Mouse (Mus musculus) spleen, adult 10 weeks (tissue): ENCODE results near the gene Mrpl50. TPM values are rescaled to one million over a fixed set of nuclear protein-coding genes. Genes with fewer than 3 reads are reported as not detected.

Experiments
- polyA plus RNA-seq: library from polyadenylated mRNA; stranded (reverse); fragments of 350-450 nt; fragmentation: Illumina TruSeq; extraction: RNeasy Lipid Tissue Mini Kit (QIAGEN cat#74804); gene quantifications from one replicate; pipeline ENCODE4 v1.2.3, GENCODE M21; 2015; ENCODE audit warnings: low replicate concordance; ENCODE audit not compliant: insufficient read depth

Gene Mrpl50
- polyA plus RNA-seq, result 33.0 TPM

DNA sequence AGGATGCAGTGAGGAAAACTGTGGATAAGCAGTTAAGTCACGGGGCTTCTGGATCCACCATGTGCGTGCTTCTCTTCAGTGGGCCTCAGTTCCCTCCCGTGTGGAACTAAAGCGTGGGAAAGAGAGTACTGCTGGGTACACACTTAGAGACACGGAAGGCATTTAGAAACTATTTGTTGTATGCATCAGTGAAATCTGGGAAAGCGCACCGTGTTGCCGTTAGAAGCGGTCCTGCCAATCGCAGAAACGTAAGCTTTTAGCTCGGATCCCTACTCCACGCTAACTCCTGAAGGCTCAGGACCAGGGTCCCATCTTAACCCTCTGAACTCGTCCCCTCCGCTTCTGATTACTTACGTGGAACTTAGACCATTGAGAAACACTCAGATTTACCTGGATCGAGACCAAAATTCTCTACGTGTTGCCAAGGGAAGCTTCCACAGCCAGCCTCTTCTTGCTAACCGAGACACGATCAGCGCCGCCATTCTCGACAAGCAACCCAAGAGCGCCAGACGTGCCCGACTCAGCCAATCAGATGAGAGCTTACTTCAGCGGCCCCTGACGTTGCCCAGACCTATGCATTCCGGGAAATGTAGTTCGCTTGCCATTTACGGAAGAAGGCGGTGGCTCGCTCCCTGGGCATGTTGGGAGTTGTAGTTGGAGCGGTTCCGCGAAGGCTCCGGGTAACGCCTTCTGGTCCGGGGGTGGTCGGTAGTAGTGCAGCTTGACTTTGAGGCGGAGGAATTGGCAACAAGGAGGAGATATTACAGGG lies at the start of gene Mrpl50, which contains the start of gene Zfp189:
TSS of gene Mrpl50 (minus strand) at position 522 of the 769 bp plus-strand sequence.
TSS of gene Zfp189 (plus strand) at position 605 of the 769 bp plus-strand sequence.

DNA sequence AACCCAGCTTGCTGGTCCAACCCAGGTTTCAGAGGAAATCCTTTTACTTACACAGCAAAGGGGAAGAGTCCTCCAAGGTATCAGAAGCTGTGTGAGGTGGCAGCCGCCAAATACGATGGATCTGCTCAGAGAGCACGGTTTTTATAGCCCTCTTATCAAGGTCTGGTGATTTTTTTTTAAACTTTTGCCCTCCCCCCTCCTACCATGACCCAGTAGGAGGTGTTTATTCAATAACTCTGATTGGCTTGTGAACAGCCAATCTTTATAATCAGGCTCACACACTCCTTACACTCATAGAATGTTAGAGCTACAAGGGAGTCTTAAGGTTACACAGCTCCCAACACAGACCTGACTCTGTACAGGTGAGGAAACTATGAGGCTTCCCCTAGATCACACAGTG lies 28.5 kb upstream of the Mrpl50 start, which contains the start of gene Aldob:
TSS of gene Aldob (minus strand) at position 164 of the 400 bp plus-strand sequence.

DNA sequence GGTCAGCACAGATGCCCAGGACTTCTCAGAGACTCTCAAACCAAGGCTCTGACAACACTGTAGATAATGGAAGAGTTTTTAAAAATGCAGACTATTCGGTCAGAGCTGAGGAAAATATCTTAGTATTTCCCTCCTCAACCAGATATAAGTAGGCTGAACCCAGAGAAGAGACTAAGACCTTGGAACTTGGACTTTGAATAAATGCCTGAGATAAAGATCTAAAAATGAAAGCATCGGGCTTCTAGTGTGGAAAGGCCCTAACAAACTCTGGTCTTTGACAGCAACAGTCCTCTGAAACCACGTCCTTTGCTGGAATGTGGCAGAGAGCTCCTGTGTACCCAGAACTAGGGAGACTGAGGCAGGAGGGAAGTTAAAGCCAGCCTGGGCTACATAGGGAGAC lies 14.5 kb downstream of the Mrpl50 start, which contains the start of gene Baat:
TSS of gene Baat (minus strand) at position 172 of the 400 bp plus-strand sequence.

GRCm38 (mm10) chr4:49473435-49474100 lies 47.3 kb downstream of the Mrpl50 start, which contains the start of gene Acnat1:
Gene Acnat1 (minus strand): TSS chr4:49473912.

Other genes starting within 250 kb of the Mrpl50 start
- gene Acnat2, start 112.9 kb downstream of the Mrpl50 start, polyA plus RNA-seq, result not detected
- gene Acnat1, start 47.2 kb downstream of the Mrpl50 start, polyA plus RNA-seq, result not detected
- gene Baat, start 14.5 kb downstream of the Mrpl50 start, polyA plus RNA-seq, result 0.19 TPM
- gene Zfp189, start 83 bp upstream of the Mrpl50 start, polyA plus RNA-seq, result 7.5 TPM
- gene Aldob, start 28.5 kb upstream of the Mrpl50 start, polyA plus RNA-seq, result 0.15 TPM
- gene Tmem246, start 76.8 kb upstream of the Mrpl50 start, polyA plus RNA-seq, result 1.7 TPM
- 116 TPM for gene Rnf20, start 110.9 kb upstream of the Mrpl50 start, polyA plus RNA-seq
- not detected for gene Ppp3r2, start 160.9 kb upstream of the Mrpl50 start, polyA plus RNA-seq